Mouse (Mus musculus) naive thymus-derived CD4-positive, alpha-beta T cell, adult 2 months (primary cell): ENCODE results near the gene Gm21958.
"Not testable (repeated sequence)": the region's sequence is repeated elsewhere in the genome, so short reads cannot be mapped to it uniquely, and the experiment has no call there.

Experiments
- DNase-seq: peaks from one replicate; pipeline ENCODE4 v3.0.0-alpha.2; 2011; ENCODE audit warnings: low read depth

The Gm21958 gene

DNA sequence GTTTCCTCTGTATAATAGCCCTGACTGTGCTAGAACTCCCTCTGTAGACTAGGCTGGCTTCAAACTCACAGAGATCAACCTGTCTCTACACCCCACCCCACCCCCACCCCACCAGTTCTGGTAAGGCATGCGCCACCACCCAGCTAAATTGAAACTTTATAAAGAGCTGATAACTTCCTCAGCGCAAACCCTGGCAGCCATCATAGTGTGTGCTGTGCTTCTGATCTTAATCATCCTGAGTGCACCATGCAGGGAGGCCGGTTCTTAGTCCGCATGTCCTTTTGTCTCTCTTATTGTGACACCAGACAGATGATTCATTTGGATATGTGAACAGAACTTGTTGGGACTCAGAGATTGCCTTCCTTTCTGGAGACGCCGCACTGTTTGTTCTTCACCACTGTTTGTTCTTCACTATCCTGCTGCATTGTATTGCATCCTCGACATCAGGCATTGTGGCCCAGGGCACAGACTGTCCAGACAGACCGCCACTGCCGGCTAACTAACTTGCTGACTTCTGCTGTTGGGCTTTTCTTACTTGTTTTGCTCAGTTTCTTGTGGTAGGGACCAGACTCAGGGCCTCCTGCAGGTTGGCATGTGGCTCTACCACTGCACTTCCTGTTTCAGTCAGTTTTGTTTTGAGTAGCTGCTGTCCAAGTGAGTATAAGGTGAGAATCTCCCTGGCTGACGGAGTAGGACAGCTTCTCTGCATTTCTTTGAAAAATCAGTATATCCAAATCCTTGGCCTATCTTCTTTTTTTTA is 9.8 kb upstream of the Gm21958 start:
- DNase-seq, result peak; percentile 75

GRCm38 (mm10) chr3:54718947-54719346 is 4.8 kb upstream of the Gm21958 start:
- no peak for DNase-seq

DNA sequence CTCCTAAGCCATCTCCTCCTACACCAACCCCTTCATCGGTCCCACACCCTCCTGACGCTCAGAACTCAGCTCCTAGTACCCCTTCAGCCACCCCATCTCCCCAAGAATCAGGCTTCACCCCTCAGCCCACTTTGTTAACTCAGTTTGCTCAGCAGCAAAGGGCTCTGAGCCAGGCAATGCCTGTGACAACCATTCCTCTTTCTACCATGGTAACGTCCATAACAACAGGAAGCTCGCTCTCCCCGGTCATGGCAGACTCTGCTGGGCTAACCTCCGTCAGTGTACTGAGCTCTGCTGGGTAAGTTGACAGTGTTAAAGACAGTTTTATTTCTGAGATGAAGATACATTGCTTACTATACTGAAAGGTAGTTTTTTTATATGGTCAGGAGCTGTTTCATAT is 3.2 kb upstream of the Gm21958 start:
- no peak for DNase-seq

GRCm38 (mm10) chr3:54715461-54715860 is 1.3 kb upstream of the Gm21958 start:
- DNase-seq, result no peak

- peak; percentile 55 for DNase-seq
Measured at GRCm38 (mm10) chr3:54708972-54709371, 5.2 kb downstream of the Gm21958 start.

DNA sequence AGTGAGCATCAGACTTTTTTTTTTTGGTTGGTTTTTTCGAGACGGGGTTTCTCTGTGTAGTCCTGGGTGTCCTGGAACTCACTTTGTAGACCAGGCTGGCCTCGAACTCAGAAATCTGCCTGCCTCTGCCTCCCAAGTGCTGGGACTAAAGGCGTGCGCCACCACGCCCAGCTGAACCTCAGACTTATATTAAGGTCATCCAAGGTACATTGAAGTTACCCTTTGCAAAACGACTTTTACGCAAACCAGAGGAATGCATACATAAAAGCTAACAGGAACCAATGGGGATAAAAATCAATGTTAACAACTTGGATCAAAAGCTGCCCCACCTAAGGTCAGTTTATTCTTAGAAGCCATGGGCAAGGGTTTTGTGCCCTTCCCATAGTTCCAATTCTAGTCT is 10.0 kb downstream of the Gm21958 start:
- not testable (repeated sequence) for DNase-seq

- no peak for DNase-seq
Measured at GRCm38 (mm10) chr3:54699759-54700301, 14.3 kb downstream of the Gm21958 start.

DNA sequence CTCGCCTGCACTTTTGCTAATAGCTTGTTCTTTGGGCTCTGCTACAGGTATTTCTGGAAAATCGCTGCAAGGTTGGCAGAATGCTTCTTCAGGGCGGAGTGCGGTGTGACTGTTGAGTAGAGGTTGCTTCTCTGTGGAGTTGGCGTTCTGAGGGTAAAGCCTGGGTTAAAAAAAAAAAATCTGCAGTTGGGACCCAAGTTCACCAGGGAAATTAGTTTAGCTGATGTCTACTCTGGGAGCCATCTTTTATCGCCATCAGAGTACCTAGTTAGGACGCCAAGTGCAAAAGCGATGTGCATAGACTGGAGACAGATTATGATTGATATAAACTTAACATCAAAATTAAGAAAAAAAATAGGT is 21.1 kb downstream of the Gm21958 start:
- no peak for DNase-seq

DNA sequence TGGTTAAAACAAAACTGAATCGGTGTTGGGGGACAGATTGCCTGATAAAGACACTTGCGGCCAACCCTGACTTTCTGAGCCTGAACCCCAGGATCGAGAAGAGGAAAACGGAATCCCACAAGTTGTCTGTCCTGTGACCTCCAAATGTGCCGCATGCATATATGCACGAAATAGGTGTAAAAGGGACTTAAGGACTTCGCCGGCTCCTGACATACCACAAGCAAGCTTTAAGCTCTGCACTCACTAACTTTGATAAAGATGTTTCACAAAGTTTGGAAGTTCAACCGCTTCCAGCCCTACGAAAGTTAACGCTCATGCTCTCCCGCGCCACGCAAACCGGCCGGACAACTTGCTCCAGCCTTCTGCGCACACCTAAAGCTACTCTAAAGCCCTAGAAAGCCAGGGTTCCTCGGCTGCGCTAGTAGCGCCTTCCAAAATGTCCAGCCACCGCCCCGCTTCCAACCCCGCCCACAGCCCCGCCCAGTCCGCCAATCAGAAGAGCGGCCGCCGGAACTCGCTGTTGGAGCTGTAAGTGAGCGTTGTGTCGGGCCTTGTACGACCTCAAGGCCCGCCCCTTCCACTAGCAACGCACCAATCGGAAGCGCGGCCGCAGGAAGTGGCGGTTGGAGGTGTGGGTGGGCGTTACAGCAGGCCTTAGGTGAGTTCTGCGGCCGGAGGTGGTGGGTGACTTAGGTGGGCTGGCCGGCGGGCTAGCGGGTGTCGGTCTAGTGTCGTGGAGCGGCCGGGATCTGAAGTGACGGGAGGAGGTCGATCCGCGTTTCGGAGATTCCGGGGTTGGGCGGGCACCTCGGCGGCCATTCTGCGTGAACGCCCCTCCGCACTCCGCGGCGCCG is 21.7 kb downstream of the Gm21958 start, which contains the start of gene Supt20:
Supt20 (plus strand) TSS at position 606 of the 854 bp plus-strand sequence.
- peak; percentile 95 for DNase-seq

DNA sequence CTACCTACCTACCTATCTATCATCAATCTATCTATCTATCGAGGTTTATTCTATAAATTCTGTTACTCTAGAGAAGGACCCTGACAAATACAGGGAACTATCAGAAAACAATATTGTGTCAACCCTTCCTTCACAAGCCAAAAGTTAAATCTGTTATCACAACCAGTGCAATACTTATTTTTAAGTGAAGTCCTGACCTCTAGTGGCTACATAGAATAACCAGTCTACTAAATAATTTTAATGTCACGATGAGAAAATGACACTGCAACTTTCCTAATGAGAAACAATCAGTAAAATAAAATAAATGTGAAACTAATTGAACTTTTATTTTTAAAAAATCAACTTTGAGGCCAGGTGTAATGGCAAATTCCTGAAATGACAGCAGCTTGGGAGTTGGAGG is 25.1 kb downstream of the Gm21958 start:
- DNase-seq, result peak; percentile 49

- DNase-seq, result no peak
Measured at GRCm38 (mm10) chr3:54687245-54687644, 26.9 kb downstream of the Gm21958 start.

- DNase-seq, result no peak
Measured at GRCm38 (mm10) chr3:54685202-54685601, 29.0 kb downstream of the Gm21958 start.

DNA sequence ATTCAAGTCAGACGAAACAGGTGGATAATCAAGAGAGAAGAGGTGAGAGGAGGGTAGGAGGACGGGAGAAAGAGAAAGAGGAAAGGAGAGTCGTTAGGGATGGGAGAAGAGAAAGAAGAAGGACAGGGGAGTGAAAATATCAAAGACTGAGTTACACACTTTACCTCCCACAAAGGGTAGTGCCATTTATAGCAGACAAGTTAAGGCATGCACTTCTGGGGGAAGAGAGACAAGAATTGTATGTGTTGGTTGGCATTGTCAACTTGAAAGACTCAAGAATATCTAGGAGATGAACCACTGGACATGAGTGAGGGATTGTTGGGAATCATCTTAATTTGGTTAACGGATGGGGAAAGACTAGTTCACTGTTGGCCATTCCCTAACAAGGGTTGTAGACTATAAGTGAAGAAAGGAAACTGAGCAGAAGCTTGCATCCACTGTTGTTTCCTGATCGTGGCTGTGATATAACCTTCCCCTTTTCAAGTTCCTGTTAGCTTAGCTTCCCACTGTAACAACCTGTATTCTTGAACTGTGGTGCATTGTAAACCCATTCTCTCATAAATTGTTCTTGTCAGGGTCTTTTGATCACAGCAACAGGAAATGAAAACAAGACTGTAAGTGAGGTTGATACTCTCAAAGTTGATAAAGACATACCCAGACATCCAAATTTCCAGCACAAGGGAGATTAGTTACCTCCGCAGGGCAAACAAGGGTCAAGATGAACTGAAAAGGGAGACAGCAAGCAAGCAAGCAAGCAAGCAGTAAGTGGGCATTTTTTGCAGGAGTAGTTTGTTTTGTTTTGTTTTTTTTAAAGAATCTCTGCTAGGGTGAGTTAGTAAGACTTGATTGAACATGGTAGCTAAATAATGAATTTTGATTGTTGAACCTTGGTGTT is 32.6 kb downstream of the Gm21958 start:
- DNase-seq, result no peak

GRCm38 (mm10) chr3:54676818-54677217 is 37.3 kb downstream of the Gm21958 start:
- DNase-seq, result no peak

DNA sequence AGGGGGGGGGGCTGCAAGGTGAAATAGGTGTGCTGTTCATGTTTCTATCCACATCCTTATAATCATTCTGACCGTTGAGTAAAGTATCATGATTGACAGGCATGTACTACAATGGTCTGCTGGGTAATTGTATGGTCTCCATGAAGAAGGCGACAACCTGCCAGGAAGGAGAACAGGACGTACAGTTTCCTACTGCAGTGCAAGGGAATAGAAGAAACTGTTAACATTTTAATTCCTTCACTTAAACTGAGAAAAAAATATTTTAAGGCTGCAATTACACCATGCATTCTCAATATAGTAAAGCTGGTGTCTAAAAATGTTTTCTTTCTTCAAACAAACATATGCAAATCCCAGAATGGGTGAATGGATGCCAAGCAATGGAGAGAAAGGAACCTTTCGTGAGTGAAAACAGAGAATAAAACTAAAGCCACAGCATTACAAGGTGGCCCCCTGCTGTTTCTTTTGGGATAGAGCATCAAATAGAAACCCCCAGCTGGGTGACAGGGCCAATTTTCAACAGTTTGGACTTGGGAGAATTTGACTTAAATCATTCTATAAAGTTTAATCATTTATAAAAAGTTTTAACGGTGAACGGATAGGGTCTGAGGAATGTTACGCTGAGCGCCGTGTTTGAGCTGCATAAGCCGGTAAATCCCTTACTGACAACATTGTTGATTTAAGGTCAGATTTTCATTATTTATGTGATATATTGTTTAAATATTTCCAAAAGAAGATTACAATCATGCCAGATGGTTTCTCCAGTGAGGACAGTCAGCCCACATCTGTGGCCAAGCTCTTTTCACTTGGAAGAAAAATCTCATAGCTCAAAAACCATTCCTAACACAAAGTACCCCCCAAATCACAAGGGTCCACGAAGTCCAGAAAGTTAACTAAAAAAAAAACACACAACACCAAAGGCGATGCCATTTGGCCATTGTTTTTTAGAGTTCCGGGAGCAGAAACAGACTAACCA is 41.3 kb downstream of the Gm21958 start:
- peak; percentile 59 for DNase-seq

- DNase-seq, result no peak
Measured at GRCm38 (mm10) chr3:54672111-54672510, 42.0 kb downstream of the Gm21958 start.

DNA sequence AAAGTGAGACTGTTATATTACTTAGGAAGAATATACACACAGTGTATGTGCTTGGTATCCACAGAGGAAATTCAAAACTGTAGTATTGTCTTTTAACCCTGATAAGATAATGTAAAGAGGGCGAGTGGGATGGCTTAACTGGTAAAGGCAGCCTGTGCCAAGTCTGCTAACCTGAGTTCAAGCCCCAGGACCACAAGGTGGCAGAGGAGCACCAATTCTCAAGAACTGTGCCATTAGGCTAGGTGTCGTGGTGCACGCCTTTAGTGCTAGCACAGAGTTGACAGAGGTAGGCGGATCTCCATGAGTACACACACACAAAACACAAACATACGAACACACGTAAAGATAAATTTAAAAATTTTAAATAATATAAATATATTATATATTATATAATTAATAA is 44.6 kb downstream of the Gm21958 start:
- DNase-seq, result peak; percentile 20

DNA sequence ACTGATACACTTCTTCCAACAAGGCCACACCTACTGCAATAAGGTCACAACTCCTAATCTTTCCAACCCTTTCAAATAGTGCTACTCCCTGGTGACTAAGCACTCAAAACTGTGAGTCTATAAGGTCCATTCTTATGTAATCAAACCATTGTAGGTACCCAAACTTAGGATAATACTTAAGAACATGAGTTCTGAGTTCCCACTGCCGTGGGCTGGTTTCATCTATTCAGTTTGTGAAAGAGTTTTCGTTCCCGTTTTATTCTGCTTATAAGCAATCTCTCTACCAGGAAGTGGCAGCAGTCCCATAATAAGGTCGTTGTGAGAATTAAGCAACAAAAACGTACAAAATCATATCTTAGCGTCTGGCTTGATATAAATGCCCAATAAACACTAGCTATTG is 45.4 kb downstream of the Gm21958 start:
- DNase-seq, result no peak

DNA sequence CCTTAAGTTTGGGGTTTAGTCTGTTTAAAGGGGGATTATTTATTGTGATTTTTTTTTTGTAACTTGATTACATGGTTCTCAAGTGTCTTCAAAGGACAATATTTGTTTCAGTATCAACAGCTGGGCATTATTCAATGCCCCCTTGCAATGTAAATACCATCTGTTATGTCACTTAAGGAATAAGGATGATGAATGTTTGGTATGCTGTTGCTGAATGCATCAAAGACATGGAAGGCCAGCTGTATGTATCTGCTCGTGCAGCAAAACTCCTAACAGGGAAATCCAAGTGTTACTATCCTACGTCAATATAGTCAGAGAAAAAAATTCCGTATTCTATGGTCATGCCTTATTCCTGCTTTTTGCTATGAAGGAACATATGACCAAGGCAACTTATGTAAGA is 46.0 kb downstream of the Gm21958 start:
- no peak for DNase-seq
